Mouse (Mus musculus): ENCODE results near the gene Fbxl20. TPM values are rescaled to one million over a fixed set of nuclear protein-coding genes. Genes with fewer than 3 reads are reported as not detected.
"Not testable (repeated sequence)": the region's sequence is repeated elsewhere in the genome, so short reads cannot be mapped to it uniquely, and the experiment has no call there.

Gene Fbxl20
- polyA plus RNA-seq (2015; fragmentation: Nextera tagmentation; extraction: Ambion mirVana): 14.0 and 17.6 TPM in 2 replicates

GRCm38 (mm10) chr11:98149786-98150624 lies at the start of gene Fbxl20:
TSS of gene Fbxl20 (minus strand) at chr11:98150403.
- under 1% methylated on average over 49 of the region's 65 CpGs for WGBS
- H3K9ac ChIP-seq: peak within 1 kb of the TSS; percentile 70
- H3K4me3 ChIP-seq: peak within 1 kb of the TSS; percentile 71
- H3K4me1 ChIP-seq: peaks cover 8% of the 10 kb centered on the region; the same call in 1 of the 2 replicates
- H3K27me3 ChIP-seq: no peaks in the 10 kb centered on the region
- no peaks in the 10 kb centered on the region for H3K9me3 ChIP-seq
- ATAC-seq (ENCODE audit: borderline replicate concordance, extremely low read depth, low FRiP score, low TSS enrichment): peak; percentile 89
- H3K36me3 ChIP-seq: peaks cover 1% of the 10 kb centered on the region
- H3K27ac ChIP-seq: peak within 1 kb of the TSS; percentile 91
- peak within 1 kb of the TSS; percentile 99 for H3K4me2 ChIP-seq

DNA sequence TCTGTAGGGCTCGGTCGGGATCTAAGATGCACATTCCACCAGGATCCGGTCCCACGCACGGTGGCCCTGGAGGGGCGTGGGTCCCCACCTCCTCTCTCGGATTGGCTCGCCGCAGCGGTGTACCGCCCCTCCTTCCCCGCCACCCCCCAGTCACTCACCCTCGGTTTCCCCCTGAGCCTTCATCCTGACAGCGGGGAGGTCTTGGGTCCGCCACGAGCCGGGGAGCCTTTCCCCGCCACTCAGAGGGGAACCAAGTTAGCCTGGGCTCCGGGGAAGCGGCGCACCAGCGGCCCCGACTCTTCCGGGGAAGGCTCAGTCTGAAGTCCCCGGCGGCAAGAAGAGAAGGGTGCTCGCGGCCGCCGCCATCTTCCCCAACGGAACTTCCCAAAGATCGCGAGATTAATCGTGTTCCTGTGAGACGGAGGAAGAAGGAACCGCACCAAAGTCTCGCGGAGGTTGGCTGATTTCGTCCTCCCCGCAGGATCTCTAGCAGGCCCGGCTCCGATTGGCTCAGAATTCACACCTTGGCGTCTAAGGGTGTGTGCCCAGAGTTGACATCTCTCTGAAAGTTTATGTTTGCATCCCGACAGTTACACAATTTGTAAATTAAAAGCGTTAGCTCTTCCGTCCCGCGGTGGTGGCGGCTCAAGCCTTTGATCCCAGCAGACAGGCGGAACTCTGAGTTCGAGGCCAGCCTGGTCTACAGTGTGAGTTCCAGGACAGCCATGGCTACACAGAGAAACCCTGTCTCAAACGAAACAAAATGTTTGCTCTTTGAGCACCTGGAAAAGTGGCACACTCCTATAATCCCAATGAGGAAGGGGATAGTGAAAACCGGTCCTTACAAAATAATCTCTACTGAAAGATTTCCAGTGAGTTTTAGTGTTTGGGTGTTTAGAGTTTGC lies 43.0 kb upstream of the Fbxl20 start, which contains the start of gene Med1:
Med1 (minus strand) TSS at position 393 of the 905 bp plus-strand sequence.
- under 1% methylated on average over 52 of the region's 53 CpGs for WGBS

GRCm38 (mm10) chr11:98190820-98191219 lies 40.6 kb upstream of the Fbxl20 start:
- H3K9ac ChIP-seq: no peak overlapping the region
- WGBS: 77% methylated on average over 5 of the region's 5 CpGs
- H3K36me3 ChIP-seq: peaks cover 29% of the 10 kb centered on the region
- H3K4me3 ChIP-seq: no peak overlapping the region
- no peaks in the 10 kb centered on the region for H3K9me3 ChIP-seq
- H3K27ac ChIP-seq: no peak overlapping the region
- H3K4me1 ChIP-seq: peaks cover 13% of the 10 kb centered on the region
- no peak overlapping the region for H3K4me2 ChIP-seq
- no peak for ATAC-seq (ENCODE audit: borderline replicate concordance, extremely low read depth, low FRiP score, low TSS enrichment)
- H3K27me3 ChIP-seq: no peaks in the 10 kb centered on the region

More for the DNA sequence above, 43.0 kb upstream of the Fbxl20 start, which contains the start of gene Med1:
- Histone ChIP-seq H3K9me3 (no peaks in the 10 kb centered on the region), H3K9ac (peak within 1 kb of the TSS; percentile 87), H3K4me3 (peak within 1 kb of the TSS; percentile 71), H3K36me3 (peaks cover 16% of the 10 kb centered on the region), H3K4me2 (peak within 1 kb of the TSS; percentile 60), H3K27ac (peak within 1 kb of the TSS; percentile 88), H3K4me1 (peaks cover 13% of the 10 kb centered on the region), H3K27me3 (no peaks in the 10 kb centered on the region)
- ATAC-seq (ENCODE audit: borderline replicate concordance, extremely low read depth, low FRiP score, low TSS enrichment): peak; percentile 94

GRCm38 (mm10) chr11:98187640-98188395 lies 37.6 kb upstream of the Fbxl20 start:
- Histone ChIP-seq H3K4me3 (no peak overlapping the region), H3K4me1 (peaks cover 8% of the 10 kb centered on the region), H3K27me3 (no peaks in the 10 kb centered on the region), H3K27ac (no peak overlapping the region), H3K9me3 (no peaks in the 10 kb centered on the region), H3K36me3 (peaks cover 57% of the 10 kb centered on the region), H3K9ac (no peak overlapping the region), H3K4me2 (no peak overlapping the region)
- no peak for ATAC-seq (ENCODE audit: borderline replicate concordance, extremely low read depth, low FRiP score, low TSS enrichment)
- 77% methylated on average over 9 of the region's 9 CpGs for WGBS

DNA sequence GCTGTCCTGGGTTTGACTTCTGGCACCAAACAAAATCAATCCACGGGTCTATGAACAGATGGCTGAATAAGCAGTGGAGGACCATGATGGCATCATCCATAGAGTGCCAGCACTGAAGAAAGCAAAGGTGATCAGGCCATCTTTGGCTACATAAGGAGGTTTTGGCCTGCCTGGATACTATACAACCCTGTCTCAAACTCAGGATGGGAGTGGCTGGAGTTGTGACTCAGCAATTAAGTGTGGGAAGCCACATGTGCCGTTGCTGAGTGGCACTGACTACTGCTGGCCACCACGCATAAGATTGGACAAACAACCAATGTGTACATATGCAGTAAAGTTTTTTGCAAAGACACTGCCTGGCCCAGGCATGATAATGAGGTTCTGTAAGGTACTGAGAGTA lies 31.9 kb upstream of the Fbxl20 start:
- 89% methylated on average over 3 of the region's 3 CpGs for WGBS
- not testable (repeated sequence) for H3K4me3 ChIP-seq; H3K9ac ChIP-seq; H3K4me2 ChIP-seq; H3K27me3 ChIP-seq; H3K27ac ChIP-seq; H3K4me1 ChIP-seq; H3K9me3 ChIP-seq; ATAC-seq (ENCODE audit: borderline replicate concordance, extremely low read depth, low FRiP score, low TSS enrichment)
- peaks cover 82% of the 10 kb centered on the region for H3K36me3 ChIP-seq

- no peaks in the 10 kb centered on the region for H3K4me1 ChIP-seq
- H3K4me3 ChIP-seq: no peak overlapping the region
- ATAC-seq (ENCODE audit: borderline replicate concordance, extremely low read depth, low FRiP score, low TSS enrichment): no peak
- no peaks in the 10 kb centered on the region for H3K27me3 ChIP-seq
- WGBS: 80% methylated on average over 1 of the region's 1 CpGs
- peaks cover 74% of the 10 kb centered on the region for H3K36me3 ChIP-seq
- H3K27ac ChIP-seq: no peak overlapping the region
- H3K4me2 ChIP-seq: no peak overlapping the region
- H3K9me3 ChIP-seq: no peaks in the 10 kb centered on the region
- no peak overlapping the region for H3K9ac ChIP-seq
Observed at GRCm38 (mm10) chr11:98168400-98168799, 18.2 kb upstream of the Fbxl20 start.

- no peak for ATAC-seq (ENCODE audit: borderline replicate concordance, extremely low read depth, low FRiP score, low TSS enrichment)
- H3K9ac ChIP-seq: no peak overlapping the region
- no peak overlapping the region for H3K4me2 ChIP-seq
- H3K9me3 ChIP-seq: no peaks in the 10 kb centered on the region
- no peak overlapping the region for H3K27ac ChIP-seq
- H3K27me3 ChIP-seq: no peaks in the 10 kb centered on the region
- WGBS: 67% methylated on average over 6 of the region's 6 CpGs
- no peaks in the 10 kb centered on the region for H3K4me1 ChIP-seq
- H3K36me3 ChIP-seq: peaks cover 45% of the 10 kb centered on the region
- no peak overlapping the region for H3K4me3 ChIP-seq
Observed at GRCm38 (mm10) chr11:98155094-98155493, 4.9 kb upstream of the Fbxl20 start.

- Histone ChIP-seq H3K4me1 (peaks cover 8% of the 10 kb centered on the region; the same call in 1 of the 2 replicates), H3K27me3 (no peaks in the 10 kb centered on the region), H3K4me2 (peak overlapping the region; percentile 99), H3K4me3 (peak overlapping the region; percentile 71), H3K9ac (no peak overlapping the region), H3K27ac (no peak overlapping the region), H3K9me3 (no peaks in the 10 kb centered on the region), H3K36me3 (peaks cover 8% of the 10 kb centered on the region)
- WGBS: 8% methylated on average over 10 of the region's 10 CpGs
- no peak for ATAC-seq (ENCODE audit: borderline replicate concordance, extremely low read depth, low FRiP score, low TSS enrichment)
Observed at GRCm38 (mm10) chr11:98150625-98151156, 488 bp upstream of the Fbxl20 start.

DNA sequence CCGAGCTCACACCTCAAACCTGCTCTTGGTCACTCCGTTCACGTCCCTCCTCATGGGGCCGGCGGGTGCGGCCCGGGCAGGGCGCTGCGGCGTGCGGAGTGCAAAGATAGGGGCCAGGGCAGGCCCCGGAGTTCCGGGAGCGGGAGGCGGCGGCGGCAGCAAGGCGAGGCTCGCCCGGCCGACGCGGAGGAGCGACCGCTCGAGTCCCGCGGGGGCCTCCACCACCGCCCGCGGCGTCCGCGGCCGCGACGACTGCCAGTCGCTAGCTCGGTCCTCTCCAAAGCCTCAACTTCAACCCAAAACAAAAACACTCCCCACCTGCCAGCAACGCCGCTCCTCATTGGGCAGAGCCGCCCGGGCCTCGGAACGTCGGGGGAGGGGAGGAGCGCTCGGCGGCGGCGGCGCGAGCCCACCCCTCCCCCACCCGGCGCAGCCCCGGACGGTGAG lies 876 bp downstream of the Fbxl20 start:
- Histone ChIP-seq H3K27ac (peak overlapping the region; percentile 91), H3K27me3 (no peaks in the 10 kb centered on the region), H3K9ac (peak overlapping the region; percentile 70), H3K36me3 (no peaks in the 10 kb centered on the region; the same call in 1 of the 2 replicates), H3K9me3 (no peaks in the 10 kb centered on the region), H3K4me2 (peak overlapping the region; percentile 99), H3K4me3 (peak overlapping the region; percentile 71), H3K4me1 (peaks cover 8% of the 10 kb centered on the region; the same call in 1 of the 2 replicates)
- WGBS: under 1% methylated on average over 26 of the region's 57 CpGs
- ATAC-seq (ENCODE audit: borderline replicate concordance, extremely low read depth, low FRiP score, low TSS enrichment): peak; percentile 89

- Histone ChIP-seq H3K36me3 (no peaks in the 10 kb centered on the region; the same call in 1 of the 2 replicates), H3K9ac (peak overlapping the region; percentile 70), H3K27ac (peak overlapping the region; percentile 91), H3K4me3 (peak overlapping the region; percentile 71), H3K4me2 (peak overlapping the region; percentile 99), H3K27me3 (no peaks in the 10 kb centered on the region), H3K4me1 (peaks cover 8% of the 10 kb centered on the region; the same call in 1 of the 2 replicates), H3K9me3 (no peaks in the 10 kb centered on the region)
- 2% methylated on average over 45 of the region's 45 CpGs for WGBS
- ATAC-seq (ENCODE audit: borderline replicate concordance, extremely low read depth, low FRiP score, low TSS enrichment): peak; percentile 28; the same call in 1 of the 2 replicates
Observed at GRCm38 (mm10) chr11:98148551-98149301, 1.5 kb downstream of the Fbxl20 start.

Data from lung, embryonic 15.5 days (tissue).